Mouse (Mus musculus) heart, postnatal 36 days (tissue): ENCODE data around the gene Gm21887. TPM values are rescaled to one million over a fixed set of nuclear protein-coding genes. Genes with fewer than 3 reads are reported as not detected.
"Not testable (repeated sequence)": the region's sequence is repeated elsewhere in the genome, so short reads cannot be mapped to it uniquely, and the experiment has no call there.

Source experiments
- DNase-seq, 2 experiments: peaks; one replicate each; pipeline ENCODE4 v3.0.0; 2021 to 2022
- intact Hi-C: fragments of 180-260 bp; cut with DNase I; formaldehyde crosslinking; loops from one replicate; pipeline ENCODE4 v1.15.1; 2025
- total RNA-seq, 2 experiments: library from RNA; stranded (reverse); gene quantifications; 2 replicates each; pipeline ENCODE4 v1.2.3; 2021

The Gm21887 gene
- 10 to 100 TPM; 31.5 to 40.2 TPM for total RNA-seq

DNA sequence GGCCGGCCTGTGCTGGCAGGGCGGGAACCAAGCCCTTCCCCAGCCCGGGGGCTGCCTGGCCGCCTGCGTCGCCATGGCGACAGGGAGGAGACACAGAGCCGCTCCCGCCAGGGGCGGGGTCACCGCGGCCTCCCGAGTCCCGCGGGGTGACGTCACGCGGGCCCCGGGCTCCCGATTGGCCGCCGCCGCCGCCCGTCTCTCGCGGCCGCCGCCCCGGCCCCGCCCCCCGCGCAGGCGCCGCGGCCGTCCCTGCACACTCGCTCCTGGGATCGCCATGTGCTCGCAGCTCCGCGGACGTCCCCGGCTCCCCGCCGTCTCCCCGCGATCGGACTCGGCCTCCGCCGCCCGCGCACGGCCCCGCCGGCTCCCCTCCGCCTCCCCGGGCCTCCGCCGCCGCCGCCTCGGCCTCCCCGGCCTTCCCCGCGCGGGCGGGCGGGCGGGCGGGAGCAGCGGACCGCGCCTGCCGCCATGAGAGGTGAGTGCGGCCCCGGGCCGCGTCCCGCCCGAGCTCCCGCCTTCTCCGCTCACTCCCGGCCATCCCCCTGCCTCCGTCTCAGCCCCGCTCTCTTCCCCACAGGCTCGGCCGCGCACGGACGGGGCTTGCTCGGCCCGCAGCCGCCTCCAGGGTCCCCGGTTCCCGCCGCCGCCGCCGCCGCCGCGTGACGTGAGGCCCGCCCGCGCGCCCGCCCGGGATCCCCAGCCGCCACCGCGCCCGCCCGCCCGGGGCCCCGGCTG, at the start of gene Gm21887:
Gm21887 (plus strand) TSS at position 644 of the 735 bp plus-strand sequence.
- peak; percentile 97 to 100 for DNase-seq
- intact Hi-C loops, result not testable (repeated sequence)

DNA sequence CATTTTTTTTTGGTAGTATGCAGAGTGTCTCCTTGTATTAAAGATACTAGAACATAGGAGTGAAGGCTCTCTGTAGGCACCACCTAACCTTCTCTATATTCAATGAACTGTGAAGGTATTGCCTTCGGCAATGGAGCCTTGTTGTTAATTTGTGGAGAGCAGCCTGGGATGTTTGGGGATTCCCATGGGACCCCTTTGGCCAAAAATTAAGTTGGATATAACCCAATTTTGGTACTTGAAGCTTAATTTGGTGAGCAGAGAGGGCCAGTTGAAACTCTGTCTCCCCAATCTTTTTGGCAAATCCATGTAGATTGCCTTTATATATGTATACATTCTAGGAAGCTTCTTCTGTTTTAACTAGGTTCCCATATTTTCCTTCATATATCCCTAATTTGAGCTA, 40.1 kb upstream of the Gm21887 start:
- DNase-seq, result peak in 1 of 2 experiments; percentile 2
- intact Hi-C loops, result no loop called here

DNA sequence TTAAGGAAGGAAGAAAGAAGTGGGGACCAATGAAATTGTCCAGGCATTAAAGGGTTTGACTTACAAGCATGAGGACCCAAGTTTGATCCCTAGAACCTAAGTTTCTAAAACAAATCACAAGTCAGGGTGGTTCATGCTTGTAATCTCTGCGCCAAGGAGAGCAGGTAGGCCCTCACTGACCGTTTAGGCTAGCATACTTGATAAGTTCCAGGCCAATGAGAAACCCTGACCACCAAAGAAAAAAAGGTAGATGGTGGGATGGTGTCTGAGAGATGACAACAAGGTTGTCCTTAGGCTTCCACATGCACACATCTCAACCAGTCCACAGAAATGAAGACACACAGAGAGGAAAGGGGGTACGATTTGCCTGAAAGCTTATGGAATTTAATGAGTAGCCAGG, 39.7 kb upstream of the Gm21887 start:
- intact Hi-C loops, DNase-seq: not testable (repeated sequence)

DNA sequence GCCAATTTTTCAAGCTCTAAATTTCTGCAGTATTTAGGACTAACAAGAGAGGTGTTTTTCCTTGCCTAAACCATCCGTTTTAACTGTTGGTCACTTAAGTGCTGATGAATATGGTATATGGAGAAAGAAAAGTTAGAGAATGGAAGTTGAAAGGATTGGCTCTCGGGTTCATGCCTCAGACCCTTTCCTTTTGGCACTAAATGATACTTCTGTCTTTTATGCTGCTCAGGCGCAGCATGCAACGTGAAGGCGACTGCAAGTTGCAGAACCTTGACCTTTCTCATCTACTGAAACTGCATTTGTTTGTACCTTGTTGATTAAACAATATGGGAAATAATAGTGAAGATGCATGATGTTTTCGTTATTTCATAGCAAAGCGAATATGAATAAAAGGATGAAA, 38.9 kb upstream of the Gm21887 start:
- intact Hi-C loops, result not testable (repeated sequence)

DNA sequence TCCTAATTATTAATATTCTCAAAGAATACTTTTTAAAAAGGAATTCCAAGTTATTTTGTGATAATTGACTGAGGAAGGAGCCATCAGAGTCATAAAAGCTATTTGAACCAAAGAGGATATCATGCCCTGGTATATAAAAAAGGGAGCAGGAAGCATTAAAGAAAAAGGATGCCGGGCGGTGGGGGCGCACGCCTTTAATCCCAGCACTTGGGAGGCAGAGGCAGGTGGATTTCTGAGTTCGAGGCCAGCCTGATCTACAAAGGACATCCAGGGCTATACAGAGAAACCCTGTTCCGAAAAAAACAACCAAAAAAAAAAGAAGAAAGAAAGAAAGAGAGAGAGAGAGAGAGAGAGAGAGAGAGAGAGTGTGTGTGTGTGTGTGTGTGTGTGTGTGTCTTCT, 37.9 kb upstream of the Gm21887 start:
- DNase-seq, intact Hi-C loops: not testable (repeated sequence)

More for the DNA sequence above, 38.9 kb upstream of the Gm21887 start:
- peak in 1 of 2 experiments; percentile 1 for DNase-seq

DNA sequence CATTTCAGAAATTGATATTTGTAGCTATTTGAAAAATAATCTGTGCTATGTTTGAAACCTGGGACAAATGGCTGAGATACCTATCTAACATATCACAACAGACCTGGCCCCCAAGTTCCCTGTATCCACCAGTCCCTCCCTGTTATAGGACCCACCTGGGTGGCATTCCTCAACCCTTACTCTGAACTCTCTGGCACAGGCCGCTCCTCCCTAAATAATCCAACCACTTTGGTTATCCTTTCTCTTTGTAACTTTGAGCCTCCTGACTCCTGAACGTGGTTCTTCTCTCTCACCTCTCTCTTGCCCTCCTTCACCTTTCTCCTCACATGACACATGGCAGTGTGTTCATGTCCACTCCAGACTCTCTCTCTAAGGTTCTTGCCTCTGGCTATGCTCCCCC, 37.3 kb upstream of the Gm21887 start:
- DNase-seq, result peak in 1 of 2 experiments; percentile 3

DNA sequence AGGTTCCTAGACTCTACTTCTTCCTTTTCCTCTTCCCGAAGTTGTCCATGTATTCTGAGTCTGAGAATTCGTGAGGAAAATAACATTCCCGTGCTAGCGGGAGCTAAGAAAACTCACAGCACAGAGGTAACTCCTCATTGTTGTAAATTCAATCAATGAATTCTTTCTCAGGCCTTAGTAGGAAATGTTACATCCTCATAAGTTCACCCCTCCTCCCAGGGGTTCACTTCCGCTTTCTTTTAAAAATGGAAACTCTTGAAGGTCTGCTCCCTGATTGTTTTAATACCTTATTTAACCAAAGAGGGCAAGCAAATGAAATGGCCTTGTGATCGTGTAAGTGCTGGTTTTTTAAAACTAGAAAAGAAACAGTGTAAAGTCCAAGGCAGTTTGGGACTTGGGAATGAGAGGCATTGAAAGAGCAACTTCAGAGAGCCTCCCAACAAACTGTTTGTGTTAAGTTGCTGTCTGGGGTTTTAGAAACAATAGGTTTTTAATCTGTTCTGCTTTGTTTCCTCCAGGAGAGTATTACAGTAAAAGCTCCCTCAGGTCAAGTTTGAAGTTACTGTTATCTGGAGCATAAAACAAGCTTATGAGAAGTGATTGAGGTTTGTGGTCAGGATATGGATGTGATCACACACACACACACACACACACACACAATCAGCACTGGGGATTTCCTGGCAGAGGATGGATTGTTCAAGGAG, 36.5 kb upstream of the Gm21887 start:
- peak in 1 of 2 experiments; percentile 46 for DNase-seq
- intact Hi-C loops, result not testable (repeated sequence)

More for the DNA sequence above, 37.3 kb upstream of the Gm21887 start:
- intact Hi-C loops, result not testable (repeated sequence)

DNA sequence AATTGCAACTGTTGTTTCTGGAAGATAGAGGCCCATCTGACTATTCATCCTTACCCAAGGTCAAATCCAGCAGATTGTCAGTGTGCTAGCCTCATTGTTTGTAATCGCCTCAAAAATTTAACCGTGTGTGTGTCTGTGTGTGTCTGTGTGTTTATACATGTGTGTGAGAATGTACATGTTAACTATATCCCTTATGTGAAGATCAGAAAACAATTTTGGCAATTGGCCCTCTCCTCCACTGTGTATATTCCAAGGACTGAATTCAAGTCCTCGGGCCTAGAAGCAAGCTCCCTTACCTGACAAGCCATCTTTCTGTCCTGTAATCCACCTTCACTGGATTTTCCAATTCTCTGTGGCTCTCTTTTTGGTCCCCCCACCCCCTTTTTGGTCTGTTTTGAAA, 35.7 kb upstream of the Gm21887 start:
- peak in 1 of 2 experiments; percentile 18 for DNase-seq

DNA sequence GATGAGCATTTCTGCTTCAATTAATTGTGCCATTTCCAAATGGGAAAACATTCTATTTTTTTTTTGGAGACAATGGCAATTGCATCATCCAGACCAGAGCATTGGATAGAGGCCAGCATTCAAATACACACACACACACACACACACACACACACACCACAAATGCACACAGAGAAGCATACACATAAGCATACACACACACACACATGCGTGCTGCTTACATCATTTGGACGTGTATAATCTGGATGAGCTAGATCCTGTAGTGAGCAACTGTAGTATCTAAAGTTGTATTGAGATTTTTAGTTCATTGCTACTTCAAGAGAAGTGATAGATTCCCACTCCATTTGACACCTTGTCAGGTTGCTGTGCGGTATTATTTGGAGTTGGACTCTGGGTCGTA, 35.0 kb upstream of the Gm21887 start:
- peak in 1 of 2 experiments; percentile 27 for DNase-seq
- intact Hi-C loops, result not testable (repeated sequence)

More for the DNA sequence above, 35.7 kb upstream of the Gm21887 start:
- intact Hi-C loops, result not testable (repeated sequence)

DNA sequence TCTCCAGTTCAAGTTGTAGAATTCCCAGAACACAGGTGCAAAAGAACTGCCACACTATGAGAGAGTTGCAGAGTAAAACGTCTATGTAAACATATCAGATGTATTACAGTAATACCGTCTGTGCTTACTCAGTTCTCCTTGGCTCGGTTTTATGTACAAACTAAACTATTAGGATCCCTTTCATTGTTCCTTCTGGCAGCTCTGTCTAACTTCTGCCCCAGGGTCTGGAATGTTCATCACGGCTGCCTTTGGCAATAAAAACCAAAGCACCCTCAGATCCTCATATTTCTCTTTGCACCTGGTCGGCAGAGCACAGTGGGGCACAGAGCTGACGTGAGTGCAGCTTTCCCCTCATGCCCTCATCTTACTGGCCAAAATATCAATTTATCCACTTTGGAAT, 34.5 kb upstream of the Gm21887 start:
- DNase-seq, result peak in 1 of 2 experiments; percentile 33
- intact Hi-C loops, result loop anchor here (5.0 kb wide), 1 partner anchor 178 kb away; no protein-coding TSS in a partner anchor

DNA sequence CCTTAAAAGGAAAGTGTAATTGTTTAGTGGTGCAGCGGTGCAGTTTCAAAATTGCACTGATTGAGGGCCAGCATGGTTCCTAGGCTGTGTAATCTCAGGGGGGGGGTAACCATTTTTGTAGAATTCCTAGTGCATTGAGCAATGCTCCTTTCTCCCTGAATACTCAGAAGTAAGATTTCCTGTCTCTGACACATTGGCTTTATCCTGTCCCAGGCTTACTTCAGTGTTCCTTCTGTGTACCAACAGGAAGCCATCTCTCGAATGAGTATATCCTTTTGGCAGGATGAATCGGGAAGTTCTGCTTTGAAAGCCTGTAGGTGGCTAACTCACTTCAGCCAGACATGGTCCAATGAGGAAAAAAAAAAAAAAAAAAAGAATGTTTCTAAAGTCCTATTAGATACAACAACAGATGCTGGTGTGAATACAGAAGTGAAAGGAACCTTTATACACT, 33.8 kb upstream of the Gm21887 start:
- peak in 1 of 2 experiments; percentile 58 for DNase-seq
- intact Hi-C loops, result loop anchor here (5.0 kb wide), 1 partner anchor 178 kb away; no protein-coding TSS in a partner anchor

DNA sequence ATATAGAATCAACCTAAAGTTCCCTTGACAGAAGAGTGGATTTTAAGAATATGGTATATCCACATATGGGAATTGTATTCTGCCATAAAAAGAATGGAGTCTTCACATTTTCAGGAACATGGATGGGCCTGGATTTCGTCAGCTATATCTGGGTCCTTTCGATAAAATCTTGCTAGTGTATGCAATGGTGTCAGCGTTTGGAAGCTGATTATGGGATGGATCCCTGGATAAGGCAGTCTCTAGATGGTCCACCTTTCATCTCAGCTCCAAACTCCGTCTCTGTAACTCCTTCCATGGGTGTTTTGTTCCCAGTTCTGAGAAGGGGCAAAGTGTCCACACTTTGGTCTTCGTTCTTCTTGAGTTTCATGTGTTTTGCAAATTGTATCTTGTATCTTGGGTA, 33.1 kb upstream of the Gm21887 start:
- not testable (repeated sequence) for DNase-seq
- intact Hi-C loops, result loop anchor here (5.0 kb wide), 1 partner anchor 179 kb away; no protein-coding TSS in a partner anchor

DNA sequence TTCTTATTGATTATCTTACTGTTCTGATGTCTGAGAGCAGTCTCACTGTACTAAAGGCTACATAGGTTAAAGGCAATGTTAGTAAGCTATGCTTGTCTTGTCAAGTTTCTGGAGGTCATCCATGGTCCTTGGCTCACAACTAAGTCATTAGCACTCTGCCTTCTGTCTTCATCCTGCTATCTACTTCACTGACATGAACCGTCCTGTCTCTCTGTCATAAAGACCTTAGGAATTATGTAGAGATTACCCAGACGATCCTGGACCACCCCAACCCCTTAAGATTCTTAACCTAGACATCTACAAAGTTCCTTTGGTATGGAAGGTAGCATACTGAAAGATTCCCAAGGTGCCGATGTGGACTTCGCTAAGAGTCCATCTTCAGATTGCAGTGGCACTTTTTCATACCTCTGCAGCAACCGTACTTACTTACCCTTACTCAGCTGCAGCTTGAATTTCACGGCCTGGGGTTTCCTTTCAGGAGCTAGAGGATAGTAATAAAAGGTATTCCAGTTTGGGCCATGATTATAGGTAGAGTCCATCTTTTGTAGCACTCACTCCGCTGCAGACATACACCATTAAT, 31.5 kb upstream of the Gm21887 start:
- not testable (repeated sequence) for DNase-seq
- intact Hi-C loops, result loop anchor here (5.0 kb wide), 1 partner anchor 181 kb away; no protein-coding TSS in a partner anchor

DNA sequence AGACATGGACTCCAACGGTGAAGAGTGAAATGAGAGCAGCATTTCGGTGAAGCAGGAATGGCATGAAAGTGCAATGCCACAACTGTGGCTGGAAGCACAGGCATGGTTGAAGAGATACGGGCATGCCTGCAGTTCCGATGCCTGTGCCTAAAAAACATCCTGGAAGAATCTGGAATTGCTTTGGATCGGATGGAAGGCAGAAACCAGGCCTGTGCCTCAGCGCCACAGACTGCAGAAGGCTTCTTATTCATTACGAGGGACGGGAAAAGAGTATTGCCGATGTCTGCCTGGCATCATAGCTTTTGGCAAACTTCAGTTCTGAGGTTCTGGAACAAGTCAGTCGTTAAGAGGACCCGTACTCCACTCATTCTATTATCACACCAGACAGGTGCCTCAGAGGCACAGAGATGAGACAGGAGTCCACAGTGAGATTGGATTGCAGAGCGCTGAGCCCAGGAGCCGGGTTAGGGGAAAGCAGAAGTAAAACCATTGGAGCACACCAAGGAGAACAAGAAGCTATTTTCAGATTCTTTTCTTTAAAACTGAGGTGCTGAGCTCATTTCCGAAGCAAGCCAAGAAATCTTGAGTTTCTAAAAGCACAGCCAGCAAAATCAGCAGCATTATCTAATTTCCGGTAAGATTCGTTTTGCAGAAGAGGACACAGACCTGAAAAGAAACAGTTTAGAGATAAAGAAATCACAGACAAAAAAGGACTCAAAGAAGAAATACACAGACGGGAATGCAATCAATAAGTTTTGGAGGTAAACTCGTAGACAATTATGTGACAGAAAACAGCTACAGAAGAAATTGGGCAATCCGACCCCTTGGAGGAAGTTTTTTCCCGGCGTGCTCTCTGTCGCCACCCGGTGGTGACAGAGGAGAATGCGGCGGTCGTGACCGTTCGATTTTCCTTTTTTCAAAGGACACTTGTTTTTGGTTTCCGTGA, 30.8 kb upstream of the Gm21887 start:
- peak; percentile 86 to 90 for DNase-seq
- intact Hi-C loops, result loop anchor here (5.0 kb wide), 1 partner anchor 181 kb away; no protein-coding TSS in a partner anchor

DNA sequence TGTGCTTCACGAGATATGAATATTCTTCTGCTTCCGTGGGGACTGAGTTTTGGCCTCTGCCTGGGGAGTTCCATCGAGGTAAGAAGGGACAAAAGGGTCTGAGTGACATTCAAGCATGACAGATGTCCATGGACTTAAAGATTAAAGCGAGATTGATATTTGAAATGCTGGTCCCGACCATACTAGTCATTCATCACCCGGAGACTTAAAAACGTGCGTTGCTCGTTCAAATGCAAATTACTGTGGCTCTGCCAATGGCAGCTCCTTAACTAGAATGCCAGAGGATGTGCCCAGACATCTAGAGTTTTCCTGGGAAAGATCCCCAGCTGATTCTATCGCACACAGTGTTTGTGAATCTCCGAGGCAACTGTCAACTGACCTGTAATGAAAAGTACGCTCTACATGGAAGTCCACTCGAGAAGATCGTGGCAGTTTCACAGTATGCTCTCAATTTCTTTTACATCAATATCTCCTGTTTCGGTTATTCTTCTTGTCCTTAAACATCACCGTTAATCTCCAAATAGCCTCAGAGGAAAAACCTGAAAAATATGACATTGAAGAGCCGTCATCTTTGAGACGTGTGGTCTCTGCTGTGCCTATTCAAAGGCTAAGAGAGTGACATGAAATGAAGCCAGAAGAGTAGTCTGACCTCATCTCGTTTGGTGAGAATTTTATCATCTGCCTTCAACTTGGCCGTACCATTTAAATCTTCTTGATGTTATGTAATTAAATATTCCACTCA, 29.8 kb upstream of the Gm21887 start:
- intact Hi-C loops, result loop anchor here (5.0 kb wide), 2 partner anchors 97 to 182 kb away; no protein-coding TSS in a partner anchor

DNA sequence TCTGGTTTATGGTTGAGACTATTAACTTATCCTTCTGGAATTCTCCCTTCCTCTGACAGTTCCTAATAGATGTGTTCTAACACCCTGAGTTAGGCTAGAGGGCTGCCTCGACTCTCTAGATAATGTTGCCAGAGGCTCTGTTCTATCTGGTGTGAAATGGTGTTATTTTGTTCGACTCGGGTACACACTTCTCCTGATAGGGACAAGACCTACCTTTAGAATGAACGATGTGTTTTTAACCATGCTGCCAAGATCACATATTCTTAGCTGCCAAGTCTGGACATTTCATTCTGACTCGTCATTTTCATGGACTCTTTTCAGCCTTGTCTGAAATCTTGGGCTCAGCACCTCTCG, 29.3 kb upstream of the Gm21887 start:
- peak in 1 of 2 experiments; percentile 63 for DNase-seq
- intact Hi-C loops, result loop anchor here (5.0 kb wide), 1 partner anchor 98 kb away; no protein-coding TSS in a partner anchor

More for the DNA sequence above, 29.8 kb upstream of the Gm21887 start:
- not testable (repeated sequence) for DNase-seq

DNA sequence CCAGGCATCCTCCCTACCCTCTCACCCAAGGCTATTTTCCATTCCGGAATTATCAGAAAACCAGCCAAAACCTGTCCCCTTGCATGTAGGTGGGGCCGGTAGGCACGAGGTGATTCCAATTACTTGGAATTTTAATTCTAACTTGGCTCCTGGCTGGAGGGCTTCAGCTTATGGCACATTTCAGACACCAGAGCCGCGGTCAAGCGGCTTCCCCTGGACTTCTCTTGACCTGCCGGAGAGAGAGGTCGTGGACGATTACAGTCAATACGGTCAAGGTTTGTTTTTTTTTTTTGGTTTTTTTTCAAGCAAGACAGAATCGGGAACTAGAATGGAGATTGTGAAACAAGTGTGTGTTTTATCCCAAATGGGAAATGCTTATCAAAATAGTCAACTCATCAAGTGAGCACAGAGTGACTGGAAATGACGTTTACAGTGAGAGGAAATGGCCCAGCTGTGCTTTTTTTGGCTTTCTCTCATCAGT, 28.6 kb upstream of the Gm21887 start:
- peak; percentile 39 to 63 for DNase-seq
- intact Hi-C loops, result loop anchor here (5.0 kb wide), 1 partner anchor 99 kb away; no protein-coding TSS in a partner anchor

DNA sequence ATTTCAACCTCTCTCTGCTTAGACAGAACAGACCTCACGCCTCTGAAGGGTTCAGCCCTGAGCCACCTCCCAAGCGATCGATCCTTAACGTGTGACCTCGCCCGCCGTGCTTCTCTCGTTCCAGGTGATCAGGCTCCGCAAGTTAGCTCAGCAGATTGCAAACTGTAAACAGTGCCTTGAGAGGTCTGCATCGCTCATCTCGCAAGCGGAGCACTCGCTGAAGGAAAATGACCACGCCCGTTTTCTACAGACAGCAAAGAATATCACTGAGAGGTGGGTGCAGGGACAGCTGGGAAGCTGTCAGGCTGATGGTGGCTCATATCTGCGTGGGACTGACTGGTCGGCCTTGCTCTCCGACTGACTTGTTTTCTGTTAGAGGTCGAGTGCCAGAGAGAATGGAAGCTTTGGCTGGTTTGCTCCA, 27.7 kb upstream of the Gm21887 start:
- intact Hi-C loops, result loop anchor here (5.0 kb wide), 1 partner anchor 99 kb away; no protein-coding TSS in a partner anchor
- peak in 1 of 2 experiments; percentile 46 for DNase-seq
